Mouse (Mus musculus) liver, embryonic 14.5 days (tissue): Measurements from ENCODE around the gene Alyref.

Source experiments
- CTCF ChIP-seq: IDR thresholded peaks from 2 replicates; pipeline ENCODE4 v1.5.1; 2016; ENCODE audit warnings: antibody characterized with exemption, low read depth, control low read depth
- EP300 ChIP-seq: IDR thresholded peaks from 2 replicates; pipeline ENCODE4 v1.6.1; 2016; ENCODE audit warnings: antibody characterized with exemption, low read depth

- TF ChIP-seq CTCF (no peak), EP300 (no peak)
Observed at GRCm38 (mm10) chr11:120643601-120643987, 45.4 kb upstream of the Alyref start, which contains the start of gene Pycr1.
